Mouse (Mus musculus): Measurements from ENCODE around the gene Sec14l4. TPM values are rescaled to one million over a fixed set of nuclear protein-coding genes. Genes with fewer than 3 reads are reported as not detected.

The Sec14l4 gene
- polyA plus RNA-seq, 1 experiment, result not detected

DNA sequence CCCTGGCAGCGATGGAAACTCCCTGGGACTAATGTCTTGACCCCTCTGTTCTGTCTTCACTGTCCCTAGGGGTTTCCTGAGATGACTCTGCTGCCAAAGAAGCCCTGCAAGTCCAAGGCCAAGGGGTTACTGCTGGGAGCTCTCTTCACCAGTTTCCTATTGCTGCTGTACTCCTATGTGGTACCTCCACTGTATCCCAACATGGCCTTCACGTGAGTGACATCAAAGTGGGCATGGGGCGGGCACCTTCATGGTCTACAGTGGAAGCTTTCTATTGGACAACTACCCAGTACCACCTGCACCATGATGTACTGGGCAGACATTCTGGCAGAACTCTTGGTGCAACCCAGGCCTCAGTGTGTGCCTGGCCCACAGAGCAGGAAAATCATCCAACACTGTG is 34.4 kb upstream of the Sec14l4 start:
- Histone ChIP-seq H3K36me3 (ENCODE audit: control insufficient read depth, insufficient read depth) (no peaks in the 10 kb centered on the region), H3ac (ENCODE audit: control insufficient read depth, insufficient read length, low read depth) (no peak overlapping the region), H3K27me3 (ENCODE audit: control insufficient read depth, insufficient read depth, insufficient read length) (peaks cover 11% of the 10 kb centered on the region)

DNA sequence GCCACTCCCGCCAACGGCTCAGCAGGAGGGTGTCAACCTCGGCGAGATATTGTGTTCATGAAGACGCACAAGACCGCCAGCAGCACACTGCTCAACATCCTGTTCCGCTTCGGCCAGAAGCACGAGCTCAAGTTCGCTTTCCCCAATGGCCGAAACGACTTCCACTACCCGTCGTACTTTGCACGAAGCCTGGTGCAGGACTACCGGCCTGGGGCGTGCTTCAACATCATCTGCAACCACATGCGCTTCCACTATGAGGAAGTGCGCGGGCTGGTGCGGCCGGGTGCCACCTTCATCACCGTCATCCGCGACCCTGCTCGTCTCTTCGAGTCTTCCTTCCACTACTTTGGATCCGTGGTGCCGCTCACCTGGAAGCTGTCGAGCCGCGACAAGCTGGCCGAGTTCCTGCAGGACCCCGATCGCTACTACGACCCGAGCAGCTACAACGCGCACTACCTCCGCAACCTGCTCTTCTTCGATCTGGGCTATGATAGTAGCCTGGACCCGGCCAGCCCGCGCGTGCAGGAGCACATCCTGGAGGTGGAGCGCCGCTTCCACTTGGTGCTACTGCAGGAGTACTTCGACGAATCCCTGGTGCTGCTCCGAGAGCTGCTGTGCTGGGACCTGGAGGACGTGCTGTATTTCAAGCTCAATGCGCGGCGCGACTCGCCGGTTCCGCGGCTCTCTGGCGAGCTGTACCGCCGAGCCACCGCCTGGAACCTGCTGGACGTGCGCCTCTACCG is 33.1 kb upstream of the Sec14l4 start:
- TF ChIP-seq MYOD1 (IDR thresholded peaks at IDR 0.05; ENCODE audit: control insufficient read depth, insufficient read length, low read depth) (no peak), CTCF (IDR thresholded peaks at IDR 0.05; ENCODE audit: control insufficient read depth, insufficient read depth, insufficient read length) (no peak), MYOG (IDR thresholded peaks at IDR 0.05; ENCODE audit: control insufficient read depth, extremely low read depth, insufficient read length) (no peak)
- H3K79me2 ChIP-seq (ENCODE audit: control insufficient read depth, insufficient read depth), result no peaks in the 10 kb centered on the region
- H3K36me3 ChIP-seq (ENCODE audit: control insufficient read depth, insufficient read depth), result no peaks in the 10 kb centered on the region
- no peak overlapping the region for H3K4me3 ChIP-seq (ENCODE audit: insufficient read depth, poor library complexity, severe bottlenecking)
- no peaks in the 10 kb centered on the region for H3K79me3 ChIP-seq (ENCODE audit: low read depth)
- no peak overlapping the region for H3ac ChIP-seq (ENCODE audit: control insufficient read depth, insufficient read length, low read depth)
- peaks cover 11% of the 10 kb centered on the region for H3K27me3 ChIP-seq (ENCODE audit: control insufficient read depth, insufficient read depth, insufficient read length)

More for the DNA sequence above, 34.4 kb upstream of the Sec14l4 start:
- Histone ChIP-seq H3K4me3 (ENCODE audit: insufficient read depth, poor library complexity, severe bottlenecking) (no peak overlapping the region), H3K79me2 (ENCODE audit: control insufficient read depth, insufficient read depth) (no peaks in the 10 kb centered on the region), H3K79me3 (ENCODE audit: low read depth) (no peaks in the 10 kb centered on the region)
- TF ChIP-seq CEBPB (IDR thresholded peaks at IDR 0.05; ENCODE audit: low read depth) (no peak), FOSL1 (IDR thresholded peaks at IDR 0.05; ENCODE audit: insufficient read depth, low read length, poor library complexity, severe bottlenecking) (no peak), CTCF (IDR thresholded peaks at IDR 0.05; ENCODE audit: control insufficient read depth, insufficient read depth, insufficient read length) (no peak), USF1 (IDR thresholded peaks at IDR 0.05; ENCODE audit: low read depth) (no peak), MYOG (IDR thresholded peaks at IDR 0.05; ENCODE audit: control insufficient read depth, extremely low read depth, insufficient read length) (no peak), MAX (IDR thresholded peaks at IDR 0.05) (no peak)

DNA sequence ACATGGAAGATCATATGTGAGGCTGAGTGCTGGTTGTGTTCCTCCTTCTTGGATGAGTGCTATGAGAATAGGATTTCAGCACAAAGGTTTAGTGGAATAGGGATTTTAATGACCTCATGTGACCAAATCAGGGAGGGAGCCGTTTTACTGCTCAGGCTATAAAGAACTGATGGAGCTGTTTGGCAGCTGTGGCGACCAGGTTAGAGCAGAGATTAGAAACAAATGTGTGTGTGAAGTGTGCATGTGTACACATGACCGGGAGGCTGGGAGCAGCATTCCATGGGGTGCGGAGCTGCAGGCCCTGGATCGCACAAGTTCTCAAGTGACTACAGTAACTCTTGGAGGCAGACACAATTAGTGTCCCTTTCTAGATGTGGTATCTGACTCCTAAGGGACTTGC is 31.7 kb upstream of the Sec14l4 start:
- H3K36me3 ChIP-seq (ENCODE audit: control insufficient read depth, insufficient read depth), result no peaks in the 10 kb centered on the region
- no peak overlapping the region for H3ac ChIP-seq (ENCODE audit: control insufficient read depth, insufficient read length, low read depth)
- no peak overlapping the region for H3K4me3 ChIP-seq (ENCODE audit: insufficient read depth, poor library complexity, severe bottlenecking)
- H3K79me2 ChIP-seq (ENCODE audit: control insufficient read depth, insufficient read depth), result no peaks in the 10 kb centered on the region
- H3K79me3 ChIP-seq (ENCODE audit: low read depth), result no peaks in the 10 kb centered on the region
- no peak for TF ChIP-seq CEBPB (IDR thresholded peaks at IDR 0.05; ENCODE audit: low read depth)
- no peak for TF ChIP-seq MYOG (IDR thresholded peaks at IDR 0.05; ENCODE audit: control insufficient read depth, extremely low read depth, insufficient read length)
- TF ChIP-seq FOSL1 (IDR thresholded peaks at IDR 0.05; ENCODE audit: insufficient read depth, low read length, poor library complexity, severe bottlenecking), result no peak
- TF ChIP-seq USF1 (IDR thresholded peaks at IDR 0.05; ENCODE audit: low read depth), result no peak
- TF ChIP-seq MAX (IDR thresholded peaks at IDR 0.05), result no peak
- no peak for TF ChIP-seq MYOD1 (IDR thresholded peaks at IDR 0.05; ENCODE audit: control insufficient read depth, insufficient read length, low read depth)
- TF ChIP-seq CTCF (IDR thresholded peaks at IDR 0.05; ENCODE audit: control insufficient read depth, insufficient read depth, insufficient read length), result no peak
- H3K27me3 ChIP-seq (ENCODE audit: control insufficient read depth, insufficient read depth, insufficient read length), result peaks cover 11% of the 10 kb centered on the region

DNA sequence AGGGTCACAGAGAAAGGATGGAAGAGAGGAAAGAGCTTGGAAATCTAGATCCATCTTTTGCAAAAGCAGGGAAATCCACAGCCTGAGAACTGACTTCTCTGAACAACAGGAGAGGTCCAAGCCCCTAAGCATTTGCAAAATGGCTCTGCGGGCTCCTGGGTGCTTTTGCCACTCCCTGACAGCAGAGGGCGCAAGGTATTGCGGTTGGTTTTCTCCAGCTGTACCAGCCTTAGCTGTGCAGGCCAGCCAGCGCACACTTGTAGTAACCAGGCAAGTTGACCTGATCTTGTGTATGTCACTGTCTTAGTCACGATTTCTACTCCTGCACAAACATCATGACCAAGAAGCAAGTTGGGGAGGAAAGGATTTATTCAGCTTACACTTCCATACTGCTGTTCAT is 29.7 kb upstream of the Sec14l4 start:
- no peaks in the 10 kb centered on the region for H3K79me2 ChIP-seq (ENCODE audit: control insufficient read depth, insufficient read depth)
- H3ac ChIP-seq (ENCODE audit: control insufficient read depth, insufficient read length, low read depth), result no peak overlapping the region
- H3K79me3 ChIP-seq (ENCODE audit: low read depth), result no peaks in the 10 kb centered on the region
- peaks cover 11% of the 10 kb centered on the region for H3K27me3 ChIP-seq (ENCODE audit: control insufficient read depth, insufficient read depth, insufficient read length)
- TF ChIP-seq FOSL1 (IDR thresholded peaks at IDR 0.05; ENCODE audit: insufficient read depth, low read length, poor library complexity, severe bottlenecking), result no peak
- TF ChIP-seq CTCF (IDR thresholded peaks at IDR 0.05; ENCODE audit: control insufficient read depth, insufficient read depth, insufficient read length), result peak; percentile 81
- H3K36me3 ChIP-seq (ENCODE audit: control insufficient read depth, insufficient read depth), result no peaks in the 10 kb centered on the region
- H3K4me3 ChIP-seq (ENCODE audit: insufficient read depth, poor library complexity, severe bottlenecking), result no peak overlapping the region

DNA sequence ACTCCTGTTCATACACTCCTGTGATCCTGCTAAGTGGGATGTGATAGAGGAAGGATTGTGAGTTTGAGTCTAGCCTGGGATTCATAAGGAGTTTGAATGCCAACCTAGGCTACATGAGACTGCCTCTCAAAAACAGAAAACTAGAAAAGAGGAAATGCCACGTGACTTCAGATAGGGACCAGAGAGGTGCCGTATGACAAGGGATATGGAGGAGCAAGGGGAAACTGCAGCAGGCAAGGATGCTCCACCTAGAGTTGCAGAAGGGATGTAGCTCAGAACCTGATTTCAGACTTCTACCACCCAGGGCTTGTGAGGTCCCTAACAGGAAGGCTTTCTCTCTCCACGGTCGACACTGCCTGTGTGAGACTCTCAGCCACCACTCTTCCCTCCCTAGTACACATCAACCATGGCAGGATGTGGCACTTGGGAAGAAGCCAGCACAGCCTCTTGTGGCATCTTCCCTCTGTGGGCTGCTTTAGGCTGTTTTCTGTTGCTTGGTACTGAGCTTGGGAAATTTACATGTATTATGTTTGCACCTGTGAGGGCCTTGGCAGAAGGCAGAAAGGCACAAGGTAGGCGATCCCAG is 25.9 kb upstream of the Sec14l4 start:
- TF ChIP-seq USF1 (IDR thresholded peaks at IDR 0.05; ENCODE audit: low read depth), result no peak
- no peaks in the 10 kb centered on the region for H3K79me3 ChIP-seq (ENCODE audit: low read depth)
- H3ac ChIP-seq (ENCODE audit: control insufficient read depth, insufficient read length, low read depth), result no peak overlapping the region
- H3K27me3 ChIP-seq (ENCODE audit: control insufficient read depth, insufficient read depth, insufficient read length), result no peaks in the 10 kb centered on the region
- H3K4me3 ChIP-seq (ENCODE audit: insufficient read depth, poor library complexity, severe bottlenecking), result no peak overlapping the region
- no peaks in the 10 kb centered on the region for H3K36me3 ChIP-seq (ENCODE audit: control insufficient read depth, insufficient read depth)
- H3K79me2 ChIP-seq (ENCODE audit: control insufficient read depth, insufficient read depth), result no peaks in the 10 kb centered on the region

DNA sequence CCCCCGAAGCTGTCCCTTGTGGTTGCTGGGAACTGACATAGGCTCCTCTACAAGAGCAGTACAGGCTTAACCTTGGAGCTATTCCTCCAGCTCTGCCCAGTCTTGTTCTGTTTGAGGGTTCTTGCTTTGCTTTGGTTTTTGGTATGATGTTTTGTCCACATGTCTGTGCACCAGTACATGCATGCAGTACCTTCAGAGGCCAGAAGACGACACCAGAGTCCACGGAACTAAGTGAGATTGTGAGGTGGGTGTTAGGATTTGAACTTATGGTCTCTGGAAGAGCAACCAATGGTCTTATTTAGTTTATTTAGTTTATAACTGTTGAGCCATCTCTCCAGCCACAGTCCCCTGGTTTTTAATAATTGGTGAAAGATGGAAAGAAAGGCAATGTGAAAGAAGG is 24.8 kb upstream of the Sec14l4 start:
- Histone ChIP-seq H3ac (ENCODE audit: control insufficient read depth, insufficient read length, low read depth) (no peak overlapping the region), H3K79me2 (ENCODE audit: control insufficient read depth, insufficient read depth) (no peaks in the 10 kb centered on the region), H3K79me3 (ENCODE audit: low read depth) (no peaks in the 10 kb centered on the region), H3K4me3 (ENCODE audit: insufficient read depth, poor library complexity, severe bottlenecking) (no peak overlapping the region), H3K27me3 (ENCODE audit: control insufficient read depth, insufficient read depth, insufficient read length) (no peaks in the 10 kb centered on the region), H3K36me3 (ENCODE audit: control insufficient read depth, insufficient read depth) (no peaks in the 10 kb centered on the region)
- TF ChIP-seq CEBPB (IDR thresholded peaks at IDR 0.05; ENCODE audit: low read depth), result no peak
- TF ChIP-seq USF1 (IDR thresholded peaks at IDR 0.05; ENCODE audit: low read depth), result no peak
- no peak for TF ChIP-seq CTCF (IDR thresholded peaks at IDR 0.05; ENCODE audit: control insufficient read depth, insufficient read depth, insufficient read length)
- no peak for TF ChIP-seq FOSL1 (IDR thresholded peaks at IDR 0.05; ENCODE audit: insufficient read depth, low read length, poor library complexity, severe bottlenecking)
- no peak for TF ChIP-seq MYOG (IDR thresholded peaks at IDR 0.05; ENCODE audit: control insufficient read depth, extremely low read depth, insufficient read length)
- no peak for TF ChIP-seq MAX (IDR thresholded peaks at IDR 0.05)
- no peak for TF ChIP-seq MYOD1 (IDR thresholded peaks at IDR 0.05; ENCODE audit: control insufficient read depth, insufficient read length, low read depth)
